Mouse (Mus musculus): Measurements from ENCODE around the gene Slco1a6. TPM values are rescaled to one million over a fixed set of nuclear protein-coding genes. Genes with fewer than 3 reads are reported as not detected.
"Not testable (repeated sequence)": the region's sequence is repeated elsewhere in the genome, so short reads cannot be mapped to it uniquely, and the experiment has no call there.

Slco1a6 gene
- not detected in 2 replicates for polyA plus RNA-seq (2015; fragmentation: Nextera tagmentation; extraction: Ambion mirVana)

DNA sequence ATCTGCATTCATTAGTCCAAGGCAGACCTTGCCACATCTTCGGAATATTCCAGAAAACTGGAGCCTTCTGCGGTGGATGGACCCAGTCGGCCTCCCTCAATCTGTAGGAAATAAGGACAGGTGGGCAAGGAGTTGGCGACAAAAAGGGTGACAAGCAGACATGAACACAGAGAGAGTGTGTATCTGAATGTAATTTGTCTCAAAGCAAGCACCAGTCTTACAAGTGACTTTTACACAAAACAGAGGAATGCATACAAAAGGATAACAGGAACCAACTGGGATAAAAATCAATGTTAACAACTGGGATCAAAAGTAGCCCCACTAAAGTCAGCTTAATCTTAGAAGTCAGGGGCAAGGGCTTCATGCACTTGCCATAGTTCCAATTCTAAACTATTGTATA is at the start of gene Slco1a6:
Gene Slco1a6, minus strand, starts transcription at position 101 of the 400 bp plus-strand sequence.
- 63% methylated on average over 4 of the region's 4 CpGs for whole genome bisulfite sequencing (ENCODE audit: insufficient replicate concordance)
- H3K36me3 ChIP-seq (ENCODE audit: control insufficient read depth, insufficient read depth) = no peaks in the 10 kb centered on the region
- no peak for ATAC-seq (ENCODE audit: low read depth)
- H3K4me3 ChIP-seq (ENCODE audit: low read depth, low read length) = no peak within 1 kb of the TSS
- no peaks in the 10 kb centered on the region for H3K27me3 ChIP-seq (ENCODE audit: control insufficient read depth, insufficient read depth, low read depth, low read length)
- H3K27ac ChIP-seq (ENCODE audit: low read length) = no peak within 1 kb of the TSS
- H3K9ac ChIP-seq (ENCODE audit: low read depth, low read length) = no peak within 1 kb of the TSS
- H3K4me2 ChIP-seq (ENCODE audit: low read depth, low read length) = no peak within 1 kb of the TSS
- no peaks in the 10 kb centered on the region for H3K4me1 ChIP-seq (ENCODE audit: control insufficient read depth, low read depth, low read length)
- H3K9me3 ChIP-seq (replicated peaks; ENCODE audit: control insufficient read depth, low read length) = no peaks in the 10 kb centered on the region

DNA sequence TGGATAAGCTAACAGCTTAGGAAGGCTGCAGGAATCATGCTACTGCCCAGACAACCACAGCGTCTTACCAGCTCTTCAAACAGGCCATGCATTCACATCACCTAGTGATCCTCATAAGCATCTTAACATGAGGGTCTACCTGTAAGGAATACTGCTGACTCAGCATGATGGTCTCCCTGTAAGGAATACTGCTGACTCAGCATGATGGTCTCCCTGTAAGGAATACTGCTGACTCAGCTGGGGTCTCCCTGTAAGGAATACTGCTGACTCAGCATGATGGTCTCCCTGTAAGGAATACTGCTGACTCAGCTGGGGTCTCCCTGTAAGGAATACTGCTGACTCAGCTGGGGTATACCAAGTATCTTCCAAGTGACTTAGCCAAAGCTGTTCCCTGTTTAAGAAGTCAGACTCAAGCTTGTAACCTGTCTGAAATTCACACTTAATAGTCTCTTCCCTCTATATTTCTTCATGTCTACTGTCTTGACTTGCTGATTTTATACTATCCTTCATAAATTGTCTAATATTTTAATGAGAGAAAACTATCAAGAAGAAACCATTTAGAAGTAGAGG is 42.5 kb upstream of the Slco1a6 start:
- WGBS (ENCODE audit: insufficient replicate concordance) = 46% methylated on average over 1 of the region's 1 CpGs
- H3K27ac ChIP-seq (ENCODE audit: low read length); H3K36me3 ChIP-seq (ENCODE audit: control insufficient read depth, insufficient read depth); H3K27me3 ChIP-seq (ENCODE audit: control insufficient read depth, insufficient read depth, low read depth, low read length); H3K4me2 ChIP-seq (ENCODE audit: low read depth, low read length); H3K9ac ChIP-seq (ENCODE audit: low read depth, low read length); H3K9me3 ChIP-seq (replicated peaks; ENCODE audit: control insufficient read depth, low read length); ATAC-seq (ENCODE audit: low read depth); H3K4me1 ChIP-seq (ENCODE audit: control insufficient read depth, low read depth, low read length); H3K4me3 ChIP-seq (ENCODE audit: low read depth, low read length): not testable (repeated sequence)

DNA sequence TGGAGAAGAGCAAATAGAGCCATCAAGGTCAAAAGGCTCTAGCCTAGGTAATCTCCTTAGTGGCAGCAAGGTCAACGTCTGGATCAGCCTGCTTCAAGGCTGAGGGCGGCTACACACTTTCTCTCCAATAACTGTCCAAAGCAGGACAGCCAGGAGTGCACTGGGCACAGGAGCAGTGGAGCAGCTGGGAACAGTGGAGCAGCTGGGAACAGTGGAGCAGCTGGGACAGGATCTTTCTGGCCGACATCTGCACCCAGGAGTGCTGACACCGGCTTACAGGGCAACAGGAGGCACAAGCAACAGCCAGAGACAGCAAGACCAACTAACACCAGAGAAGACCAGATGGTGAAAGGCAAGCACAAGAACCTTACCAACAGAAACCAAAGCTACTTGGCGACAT is 36.7 kb upstream of the Slco1a6 start:
- H3K27me3 ChIP-seq (ENCODE audit: control insufficient read depth, insufficient read depth, low read depth, low read length) = no peaks in the 10 kb centered on the region
- H3K27ac ChIP-seq (ENCODE audit: low read length) = no peak overlapping the region
- 58% methylated on average over 5 of the region's 5 CpGs for WGBS (ENCODE audit: insufficient replicate concordance)
- no peak overlapping the region for H3K4me2 ChIP-seq (ENCODE audit: low read depth, low read length)
- no peak overlapping the region for H3K4me3 ChIP-seq (ENCODE audit: low read depth, low read length)
- H3K9me3 ChIP-seq (replicated peaks; ENCODE audit: control insufficient read depth, low read length) = no peaks in the 10 kb centered on the region
- H3K4me1 ChIP-seq (ENCODE audit: control insufficient read depth, low read depth, low read length) = no peaks in the 10 kb centered on the region
- H3K36me3 ChIP-seq (ENCODE audit: control insufficient read depth, insufficient read depth) = no peaks in the 10 kb centered on the region
- no peak for ATAC-seq (ENCODE audit: low read depth)
- no peak overlapping the region for H3K9ac ChIP-seq (ENCODE audit: low read depth, low read length)

DNA sequence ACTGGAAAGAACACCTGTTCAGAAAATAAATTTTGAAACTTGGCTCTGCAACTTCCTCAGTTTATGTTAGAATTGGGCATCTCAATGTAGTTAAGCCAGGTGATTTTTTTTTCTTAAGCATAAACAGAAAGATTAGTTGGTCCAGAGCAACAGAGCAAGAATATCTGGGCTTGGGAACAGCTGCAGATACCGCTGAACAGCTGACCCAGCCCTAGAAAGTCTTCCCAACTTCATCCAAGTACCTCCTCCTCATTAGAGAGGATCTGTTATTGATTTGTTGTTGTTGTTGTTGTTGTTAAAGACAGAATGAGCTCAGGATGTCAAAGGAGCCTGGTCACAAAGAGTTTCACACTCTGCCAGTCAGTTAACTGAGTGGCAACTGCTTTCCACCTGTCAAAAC is 31.1 kb upstream of the Slco1a6 start:
- ATAC-seq (ENCODE audit: low read depth) = no peak
- H3K9ac ChIP-seq (ENCODE audit: low read depth, low read length) = no peak overlapping the region
- no peaks in the 10 kb centered on the region for H3K27me3 ChIP-seq (ENCODE audit: control insufficient read depth, insufficient read depth, low read depth, low read length)
- no peak overlapping the region for H3K4me3 ChIP-seq (ENCODE audit: low read depth, low read length)
- H3K27ac ChIP-seq (ENCODE audit: low read length) = no peak overlapping the region
- H3K4me1 ChIP-seq (ENCODE audit: control insufficient read depth, low read depth, low read length) = no peaks in the 10 kb centered on the region
- 56% methylated on average over 1 of the region's 1 CpGs for WGBS (ENCODE audit: insufficient replicate concordance)
- H3K4me2 ChIP-seq (ENCODE audit: low read depth, low read length) = no peak overlapping the region
- H3K36me3 ChIP-seq (ENCODE audit: control insufficient read depth, insufficient read depth) = no peaks in the 10 kb centered on the region
- peaks cover under 1% of the 10 kb centered on the region; the same call in 1 of the 2 replicates for H3K9me3 ChIP-seq (replicated peaks; ENCODE audit: control insufficient read depth, low read length)

DNA sequence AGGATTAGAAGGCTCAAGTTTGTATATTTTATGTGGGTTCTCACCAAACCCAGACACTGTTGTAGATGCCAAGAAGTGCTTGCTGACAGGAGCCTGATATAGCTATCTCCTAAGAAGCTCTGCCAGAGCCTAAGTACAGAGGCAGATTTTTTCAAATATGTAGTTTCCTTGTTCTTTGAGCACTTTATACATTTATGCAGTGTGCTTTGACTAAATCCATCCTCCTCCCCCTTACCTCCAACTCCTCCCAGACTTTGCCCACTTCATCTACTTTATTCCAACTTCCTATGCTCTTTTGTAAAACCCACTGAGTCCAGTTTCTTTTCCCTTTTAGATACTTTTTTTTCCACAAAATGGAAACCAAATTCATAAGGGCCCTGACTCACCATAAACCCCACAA is 11.8 kb upstream of the Slco1a6 start:
- H3K9ac ChIP-seq (ENCODE audit: low read depth, low read length) = no peak overlapping the region
- no peak overlapping the region for H3K27ac ChIP-seq (ENCODE audit: low read length)
- H3K4me3 ChIP-seq (ENCODE audit: low read depth, low read length) = no peak overlapping the region
- no peak overlapping the region for H3K4me2 ChIP-seq (ENCODE audit: low read depth, low read length)
- H3K36me3 ChIP-seq (ENCODE audit: control insufficient read depth, insufficient read depth) = no peaks in the 10 kb centered on the region
- H3K27me3 ChIP-seq (ENCODE audit: control insufficient read depth, insufficient read depth, low read depth, low read length) = no peaks in the 10 kb centered on the region
- no peaks in the 10 kb centered on the region for H3K4me1 ChIP-seq (ENCODE audit: control insufficient read depth, low read depth, low read length)
- no peak for ATAC-seq (ENCODE audit: low read depth)
- no peaks in the 10 kb centered on the region for H3K9me3 ChIP-seq (replicated peaks; ENCODE audit: control insufficient read depth, low read length)

DNA sequence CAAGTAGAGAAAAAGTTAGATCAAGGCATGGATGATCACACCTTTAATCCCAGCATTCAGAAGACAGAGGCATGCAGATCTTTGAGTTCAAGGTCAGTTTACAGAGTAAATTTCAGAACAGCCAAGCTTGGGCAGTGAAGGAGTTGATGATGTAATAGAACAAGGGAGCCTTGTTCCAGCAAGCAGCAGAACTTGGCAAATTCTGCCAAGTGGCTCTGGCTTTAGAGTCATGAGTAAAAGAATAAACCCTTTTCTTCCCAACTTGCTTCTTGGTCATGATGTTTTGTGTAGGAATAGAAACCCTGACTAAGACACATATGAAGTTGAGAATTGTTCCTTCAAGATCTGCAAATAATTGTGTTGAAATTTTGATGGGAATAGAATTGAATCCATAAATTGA is 3.5 kb upstream of the Slco1a6 start:
- Histone ChIP-seq H3K4me3 (ENCODE audit: low read depth, low read length) (no peak overlapping the region), H3K4me1 (ENCODE audit: control insufficient read depth, low read depth, low read length) (no peaks in the 10 kb centered on the region), H3K27ac (ENCODE audit: low read length) (no peak overlapping the region), H3K36me3 (ENCODE audit: control insufficient read depth, insufficient read depth) (no peaks in the 10 kb centered on the region), H3K4me2 (ENCODE audit: low read depth, low read length) (no peak overlapping the region), H3K27me3 (ENCODE audit: control insufficient read depth, insufficient read depth, low read depth, low read length) (no peaks in the 10 kb centered on the region), H3K9ac (ENCODE audit: low read depth, low read length) (no peak overlapping the region), H3K9me3 (replicated peaks; ENCODE audit: control insufficient read depth, low read length) (no peaks in the 10 kb centered on the region)
- no peak for ATAC-seq (ENCODE audit: low read depth)

DNA sequence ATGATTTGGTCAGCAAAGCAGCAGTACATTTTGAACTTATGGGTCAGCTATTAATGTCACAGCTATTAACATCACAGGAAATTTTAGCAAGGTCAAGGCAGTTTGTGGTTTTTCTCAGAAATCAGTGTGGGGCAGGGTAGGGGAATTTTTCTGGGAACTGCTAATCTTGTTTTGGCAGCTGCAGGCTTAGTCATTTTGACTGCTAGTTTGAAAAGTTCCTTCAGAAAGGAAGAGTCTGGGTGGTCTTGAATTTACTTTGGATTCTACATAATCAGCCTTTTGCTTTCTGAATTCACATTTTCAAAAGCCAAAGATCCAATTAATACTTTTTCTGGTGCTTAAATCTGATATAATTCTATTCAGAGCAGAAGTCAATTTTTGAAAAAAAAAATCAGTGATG is 1.4 kb upstream of the Slco1a6 start:
- H3K9ac ChIP-seq (ENCODE audit: low read depth, low read length) = no peak overlapping the region
- H3K27me3 ChIP-seq (ENCODE audit: control insufficient read depth, insufficient read depth, low read depth, low read length) = no peaks in the 10 kb centered on the region
- H3K4me2 ChIP-seq (ENCODE audit: low read depth, low read length) = no peak overlapping the region
- no peaks in the 10 kb centered on the region for H3K36me3 ChIP-seq (ENCODE audit: control insufficient read depth, insufficient read depth)
- no peaks in the 10 kb centered on the region for H3K9me3 ChIP-seq (replicated peaks; ENCODE audit: control insufficient read depth, low read length)
- no peaks in the 10 kb centered on the region for H3K4me1 ChIP-seq (ENCODE audit: control insufficient read depth, low read depth, low read length)
- no peak for ATAC-seq (ENCODE audit: low read depth)
- no peak overlapping the region for H3K27ac ChIP-seq (ENCODE audit: low read length)
- no peak overlapping the region for H3K4me3 ChIP-seq (ENCODE audit: low read depth, low read length)

DNA sequence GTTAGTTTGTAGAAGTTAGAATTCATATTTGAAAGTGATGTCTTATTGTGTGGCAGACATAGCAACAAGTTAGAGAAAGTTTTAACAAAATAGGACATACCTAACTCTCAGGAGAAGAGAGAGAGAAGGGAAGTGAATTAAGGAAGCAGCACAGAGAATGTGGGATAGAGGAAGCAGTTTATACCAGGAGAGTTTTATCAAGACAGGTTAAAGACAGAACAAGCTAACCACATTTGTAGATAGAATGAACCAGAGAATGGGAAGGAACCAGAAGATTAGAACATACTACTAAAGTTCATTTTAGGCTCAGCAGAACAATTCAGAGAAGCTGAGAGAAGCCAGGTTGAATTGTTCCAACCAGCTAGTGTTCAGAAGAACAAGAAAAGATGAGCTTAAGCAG is 7.8 kb downstream of the Slco1a6 start:
- Histone ChIP-seq H3K4me3 (ENCODE audit: low read depth, low read length) (no peak overlapping the region), H3K27ac (ENCODE audit: low read length) (no peak overlapping the region), H3K9me3 (replicated peaks; ENCODE audit: control insufficient read depth, low read length) (no peaks in the 10 kb centered on the region), H3K4me2 (ENCODE audit: low read depth, low read length) (no peak overlapping the region), H3K9ac (ENCODE audit: low read depth, low read length) (no peak overlapping the region), H3K36me3 (ENCODE audit: control insufficient read depth, insufficient read depth) (no peaks in the 10 kb centered on the region), H3K4me1 (ENCODE audit: control insufficient read depth, low read depth, low read length) (no peaks in the 10 kb centered on the region), H3K27me3 (ENCODE audit: control insufficient read depth, insufficient read depth, low read depth, low read length) (no peaks in the 10 kb centered on the region)
- no peak for ATAC-seq (ENCODE audit: low read depth)

DNA sequence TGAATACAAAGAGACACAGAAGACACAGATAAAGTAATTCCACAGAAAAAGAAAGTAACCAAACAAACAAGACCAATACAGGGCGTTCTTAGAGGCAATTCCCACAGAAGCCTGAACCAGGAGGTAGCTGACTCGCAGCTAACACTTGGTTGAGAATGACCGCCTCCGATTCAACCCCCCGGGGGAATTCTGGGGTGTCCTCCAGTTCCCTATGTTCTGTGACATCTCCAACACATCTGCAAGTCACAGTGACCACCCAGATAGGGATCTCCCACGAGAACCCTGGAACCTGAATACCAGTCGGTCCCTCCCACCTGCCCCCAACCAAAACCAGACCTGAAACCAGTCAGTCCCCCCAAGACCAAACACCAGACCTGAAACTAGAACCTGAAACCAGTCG is 14.1 kb downstream of the Slco1a6 start:
- no peak overlapping the region for H3K4me2 ChIP-seq (ENCODE audit: low read depth, low read length)
- no peak overlapping the region for H3K27ac ChIP-seq (ENCODE audit: low read length)
- 60% methylated on average over 8 of the region's 8 CpGs for WGBS (ENCODE audit: insufficient replicate concordance)
- H3K4me1 ChIP-seq (ENCODE audit: control insufficient read depth, low read depth, low read length) = no peaks in the 10 kb centered on the region
- no peak overlapping the region for H3K9ac ChIP-seq (ENCODE audit: low read depth, low read length)
- no peaks in the 10 kb centered on the region for H3K27me3 ChIP-seq (ENCODE audit: control insufficient read depth, insufficient read depth, low read depth, low read length)
- no peaks in the 10 kb centered on the region for H3K9me3 ChIP-seq (replicated peaks; ENCODE audit: control insufficient read depth, low read length)
- no peaks in the 10 kb centered on the region for H3K36me3 ChIP-seq (ENCODE audit: control insufficient read depth, insufficient read depth)
- no peak overlapping the region for H3K4me3 ChIP-seq (ENCODE audit: low read depth, low read length)
- ATAC-seq (ENCODE audit: low read depth) = no peak

DNA sequence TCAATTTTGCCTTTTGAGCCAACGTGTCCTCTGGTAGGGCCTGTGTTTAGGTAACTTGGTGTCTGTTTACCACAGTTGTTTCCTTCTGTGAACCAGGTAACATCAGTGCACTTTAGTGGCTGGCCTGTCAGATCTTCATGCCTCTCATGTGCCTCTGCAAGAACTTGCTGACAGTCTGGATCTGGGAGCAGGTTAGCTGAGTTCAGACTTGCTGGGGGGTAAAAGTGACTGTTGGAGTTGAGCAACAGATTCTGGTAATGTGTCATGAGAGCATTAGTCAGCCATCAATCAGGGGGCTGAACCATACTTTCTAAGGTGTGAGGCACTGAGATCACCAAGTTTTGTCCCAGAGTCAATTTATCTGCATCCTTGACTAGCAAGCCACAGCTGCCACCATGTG is 16.4 kb downstream of the Slco1a6 start:
- WGBS (ENCODE audit: insufficient replicate concordance) = 39% methylated on average over 1 of the region's 1 CpGs
- no peaks in the 10 kb centered on the region for H3K27me3 ChIP-seq (ENCODE audit: control insufficient read depth, insufficient read depth, low read depth, low read length)
- no peak overlapping the region for H3K4me3 ChIP-seq (ENCODE audit: low read depth, low read length)
- no peak overlapping the region for H3K27ac ChIP-seq (ENCODE audit: low read length)
- no peaks in the 10 kb centered on the region for H3K4me1 ChIP-seq (ENCODE audit: control insufficient read depth, low read depth, low read length)
- no peak for ATAC-seq (ENCODE audit: low read depth)
- no peak overlapping the region for H3K9ac ChIP-seq (ENCODE audit: low read depth, low read length)
- no peaks in the 10 kb centered on the region for H3K9me3 ChIP-seq (replicated peaks; ENCODE audit: control insufficient read depth, low read length)
- H3K4me2 ChIP-seq (ENCODE audit: low read depth, low read length) = no peak overlapping the region
- H3K36me3 ChIP-seq (ENCODE audit: control insufficient read depth, insufficient read depth) = no peaks in the 10 kb centered on the region

All from liver, embryonic 16.5 days (tissue).